Mouse (Mus musculus): Measurements from ENCODE around the gene Eps8. TPM values are rescaled to one million over a fixed set of nuclear protein-coding genes. Genes with fewer than 3 reads are reported as not detected.
A peak's percentile ranks its signal among the peaks of the same experiment; 100 is the strongest.

The Eps8 gene
- polyA plus RNA-seq, 1 experiment: 66.0 TPM

DNA sequence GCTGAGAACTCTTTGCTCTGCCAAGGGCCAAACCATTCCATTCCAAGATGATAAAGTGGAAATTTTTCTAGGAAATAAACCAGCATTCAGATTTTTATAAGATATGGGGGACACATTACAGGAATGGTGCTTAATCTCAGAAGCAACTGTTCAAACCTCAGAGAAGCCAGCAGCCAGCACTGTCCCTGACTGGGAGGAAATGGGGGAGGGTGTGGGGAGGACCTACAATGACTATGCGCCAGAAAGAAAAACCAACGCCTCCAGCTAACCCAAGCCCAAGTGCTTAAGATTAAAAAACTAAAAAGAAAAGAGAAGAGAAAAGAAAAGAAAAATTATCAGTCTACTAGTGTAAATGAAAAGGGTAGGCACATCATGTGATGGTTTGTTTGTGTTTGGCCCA lies 97.0 kb downstream of the Eps8 start:
- peaks cover 25% of the 10 kb centered on the region for H3K36me3 ChIP-seq (ENCODE audit: control insufficient read depth, insufficient read depth, low read length)
- H3K27me3 ChIP-seq (ENCODE audit: control insufficient read depth, insufficient read depth, low read length): no peaks in the 10 kb centered on the region
- TF ChIP-seq POLR2A (IDR thresholded peaks at IDR 0.05; ENCODE audit: low read depth, low read length) (no peak), CTCF (IDR thresholded peaks at IDR 0.05; ENCODE audit: extremely low read depth, insufficient read length, insufficient replicate concordance, low read depth, low read length) (no peak)
- H3K27ac ChIP-seq (ENCODE audit: insufficient read depth, low read depth, low read length): no peak overlapping the region
- peaks cover 32% of the 10 kb centered on the region for H3K4me1 ChIP-seq (ENCODE audit: control insufficient read depth, insufficient read depth, insufficient read length, low read length)
- H3K4me3 ChIP-seq (ENCODE audit: low read depth, low read length): no peak overlapping the region
- 53% methylated on average over 2 of the region's 2 CpGs for WGBS

DNA sequence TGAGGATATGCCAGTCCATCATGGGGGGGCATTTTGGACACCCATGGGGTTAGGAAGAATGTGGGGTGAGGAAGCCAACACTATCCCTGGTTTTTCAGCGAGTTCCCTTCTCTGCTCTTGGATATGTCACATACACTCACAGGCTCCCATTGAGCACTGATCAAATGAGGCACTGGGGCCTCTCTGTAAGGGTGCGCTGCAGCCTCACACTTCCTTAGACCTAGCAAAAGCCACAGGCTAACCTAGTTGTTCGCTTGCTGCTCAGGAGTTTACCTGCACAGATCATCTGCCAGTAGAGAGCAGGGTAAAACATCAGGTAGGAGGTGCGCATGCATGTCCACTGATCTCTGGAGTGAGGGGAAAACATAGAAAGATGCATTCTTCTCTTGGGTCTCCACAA lies 97.5 kb downstream of the Eps8 start:
- WGBS: 88% methylated on average over 4 of the region's 4 CpGs

DNA sequence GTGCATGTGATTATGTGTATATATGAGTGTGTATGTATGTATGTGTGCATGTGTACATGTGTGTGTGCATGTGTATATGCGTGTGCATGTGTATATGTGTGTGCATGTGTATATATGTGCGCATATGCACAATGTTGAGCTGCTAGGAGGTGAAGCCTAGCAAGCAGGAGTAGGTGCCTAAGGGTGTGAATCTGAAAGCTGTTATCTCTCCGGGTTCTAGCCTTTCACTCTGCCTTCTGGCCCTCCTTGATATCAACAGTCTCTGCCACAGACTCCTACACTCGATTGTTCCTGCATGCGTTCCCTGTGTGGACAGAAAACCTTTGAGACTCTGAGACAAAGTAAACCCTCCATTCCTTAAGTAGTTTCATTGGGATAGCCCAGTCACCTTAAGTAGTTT lies 98.0 kb downstream of the Eps8 start:
- WGBS: 87% methylated on average over 5 of the region's 5 CpGs
- Histone ChIP-seq H3K4me3 (ENCODE audit: low read depth, low read length) (no peak overlapping the region), H3K36me3 (ENCODE audit: control insufficient read depth, insufficient read depth, low read length) (peaks cover 19% of the 10 kb centered on the region), H3K27ac (ENCODE audit: insufficient read depth, low read depth, low read length) (no peak overlapping the region), H3K4me1 (ENCODE audit: control insufficient read depth, insufficient read depth, insufficient read length, low read length) (peaks cover 31% of the 10 kb centered on the region), H3K27me3 (ENCODE audit: control insufficient read depth, insufficient read depth, low read length) (no peaks in the 10 kb centered on the region)
- no peak for TF ChIP-seq POLR2A (IDR thresholded peaks at IDR 0.05; ENCODE audit: low read depth, low read length)
- TF ChIP-seq CTCF (IDR thresholded peaks at IDR 0.05; ENCODE audit: extremely low read depth, insufficient read length, insufficient replicate concordance, low read depth, low read length): no peak

More for the DNA sequence above, 97.5 kb downstream of the Eps8 start:
- H3K36me3 ChIP-seq (ENCODE audit: control insufficient read depth, insufficient read depth, low read length): peaks cover 24% of the 10 kb centered on the region
- no peaks in the 10 kb centered on the region for H3K27me3 ChIP-seq (ENCODE audit: control insufficient read depth, insufficient read depth, low read length)
- no peak overlapping the region for H3K4me3 ChIP-seq (ENCODE audit: low read depth, low read length)
- H3K4me1 ChIP-seq (ENCODE audit: control insufficient read depth, insufficient read depth, insufficient read length, low read length): peaks cover 33% of the 10 kb centered on the region
- H3K27ac ChIP-seq (ENCODE audit: insufficient read depth, low read depth, low read length): no peak overlapping the region
- no peak for TF ChIP-seq POLR2A (IDR thresholded peaks at IDR 0.05; ENCODE audit: low read depth, low read length)
- TF ChIP-seq CTCF (IDR thresholded peaks at IDR 0.05; ENCODE audit: extremely low read depth, insufficient read length, insufficient replicate concordance, low read depth, low read length): no peak

DNA sequence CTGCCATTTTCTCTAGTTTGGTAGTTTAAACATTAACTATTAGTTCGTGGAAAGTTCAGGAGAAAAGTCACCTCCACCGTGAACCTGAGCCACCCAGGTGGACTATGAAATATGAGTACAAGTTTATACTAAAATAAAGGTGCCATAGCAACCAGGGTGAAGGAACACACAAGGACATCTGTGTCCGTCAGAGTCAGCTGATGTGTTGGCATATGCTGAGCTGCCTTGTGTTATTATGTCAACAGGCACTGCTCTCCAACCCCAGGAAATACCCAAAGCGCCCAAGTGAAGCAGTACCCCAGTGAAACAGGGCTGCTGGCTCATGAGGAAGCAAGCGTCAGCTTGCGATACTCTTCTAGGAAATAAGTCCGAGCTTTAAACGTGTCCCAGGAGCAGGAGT lies 104.5 kb downstream of the Eps8 start:
- no peak overlapping the region for H3K4me3 ChIP-seq (ENCODE audit: low read depth, low read length)
- peak overlapping the region; percentile 88 for H3K27ac ChIP-seq (ENCODE audit: insufficient read depth, low read depth, low read length)

DNA sequence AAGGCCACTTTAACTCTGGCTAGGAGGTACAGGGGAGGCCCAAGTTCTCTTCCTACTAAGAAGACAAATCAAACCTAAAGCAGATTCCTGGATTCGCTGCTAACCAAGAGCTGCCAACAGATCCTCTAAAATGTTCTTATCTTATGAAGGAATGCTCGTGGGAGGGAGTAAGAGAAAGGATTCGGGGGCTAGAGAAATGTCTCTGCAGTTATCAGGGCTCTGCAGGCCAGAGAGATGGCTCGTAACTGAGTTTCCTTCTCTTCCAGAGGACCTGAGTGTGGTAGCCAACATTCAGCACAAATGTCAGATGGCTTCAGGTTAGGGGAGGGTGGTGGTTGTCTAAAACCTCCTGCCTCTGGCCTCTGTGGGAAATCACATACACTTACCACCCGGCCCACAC lies 106.1 kb downstream of the Eps8 start:
- H3K4me1 ChIP-seq (ENCODE audit: control insufficient read depth, insufficient read depth, insufficient read length, low read length): peaks cover 27% of the 10 kb centered on the region
- TF ChIP-seq CTCF (IDR thresholded peaks at IDR 0.05; ENCODE audit: extremely low read depth, insufficient read length, insufficient replicate concordance, low read depth, low read length): no peak
- H3K36me3 ChIP-seq (ENCODE audit: control insufficient read depth, insufficient read depth, low read length): 0 out of 2 replicates have a peak, but pooled peaks cover 6% of the 10 kb centered on the region
- no peaks in the 10 kb centered on the region for H3K27me3 ChIP-seq (ENCODE audit: control insufficient read depth, insufficient read depth, low read length)
- no peak overlapping the region for H3K27ac ChIP-seq (ENCODE audit: insufficient read depth, low read depth, low read length)
- no peak overlapping the region for H3K4me3 ChIP-seq (ENCODE audit: low read depth, low read length)
- WGBS: 78% methylated on average over 5 of the region's 5 CpGs

More for the DNA sequence above, 104.5 kb downstream of the Eps8 start:
- TF ChIP-seq CTCF (IDR thresholded peaks at IDR 0.05; ENCODE audit: extremely low read depth, insufficient read length, insufficient replicate concordance, low read depth, low read length): no peak
- no peak for TF ChIP-seq POLR2A (IDR thresholded peaks at IDR 0.05; ENCODE audit: low read depth, low read length)
- H3K27me3 ChIP-seq (ENCODE audit: control insufficient read depth, insufficient read depth, low read length): no peaks in the 10 kb centered on the region
- peaks cover 9% of the 10 kb centered on the region; the same call in 1 of the 2 replicates for H3K36me3 ChIP-seq (ENCODE audit: control insufficient read depth, insufficient read depth, low read length)
- peaks cover 25% of the 10 kb centered on the region for H3K4me1 ChIP-seq (ENCODE audit: control insufficient read depth, insufficient read depth, insufficient read length, low read length)
- WGBS: 20% methylated on average over 8 of the region's 8 CpGs

DNA sequence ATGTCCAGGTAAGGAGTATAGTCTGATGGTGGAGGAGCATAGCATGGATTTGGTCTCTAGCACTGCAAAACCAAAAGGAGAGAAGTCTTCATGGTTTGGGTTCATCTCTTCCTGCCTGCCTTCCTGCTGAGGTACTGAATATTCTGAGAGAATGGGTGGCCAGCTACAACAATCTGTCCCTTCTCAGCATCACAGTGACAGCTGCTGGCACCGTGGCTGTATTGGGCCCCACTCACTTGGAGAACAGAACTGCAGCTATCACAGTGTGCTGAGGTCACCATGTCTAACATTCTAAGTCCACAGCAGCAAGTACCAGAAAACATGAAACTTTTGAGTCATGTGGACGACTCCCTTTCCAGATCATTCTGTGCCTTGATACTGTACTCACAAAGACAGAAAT lies 107.1 kb downstream of the Eps8 start:
- no peak for TF ChIP-seq POLR2A (IDR thresholded peaks at IDR 0.05; ENCODE audit: low read depth, low read length)
- TF ChIP-seq CTCF (IDR thresholded peaks at IDR 0.05; ENCODE audit: extremely low read depth, insufficient read length, insufficient replicate concordance, low read depth, low read length): no peak
- H3K4me3 ChIP-seq (ENCODE audit: low read depth, low read length): no peak overlapping the region

DNA sequence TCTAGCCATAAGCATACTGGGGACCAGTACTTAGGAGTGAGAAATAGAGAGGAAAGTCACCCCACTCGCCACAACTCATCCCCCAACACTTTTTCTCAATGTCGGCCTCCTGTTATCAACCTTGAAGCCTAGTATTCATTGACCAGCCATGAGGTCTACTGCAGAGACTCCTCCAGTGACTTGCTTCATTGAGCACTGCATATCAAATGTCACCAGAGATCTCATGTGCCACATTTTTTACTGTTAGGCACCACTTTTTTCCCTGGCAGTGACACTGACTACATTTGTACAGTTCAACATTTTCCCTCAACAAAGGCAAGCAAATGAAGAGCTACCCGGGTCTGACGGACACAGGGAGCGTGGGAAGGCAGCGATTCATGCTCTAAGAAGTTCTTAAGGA lies 108.6 kb downstream of the Eps8 start:
- Histone ChIP-seq H3K4me3 (ENCODE audit: low read depth, low read length) (no peak overlapping the region), H3K4me1 (ENCODE audit: control insufficient read depth, insufficient read depth, insufficient read length, low read length) (peaks cover 38% of the 10 kb centered on the region), H3K36me3 (ENCODE audit: control insufficient read depth, insufficient read depth, low read length) (0 out of 2 replicates have a peak, but pooled peaks cover 2% of the 10 kb centered on the region), H3K27ac (ENCODE audit: insufficient read depth, low read depth, low read length) (no peak overlapping the region), H3K27me3 (ENCODE audit: control insufficient read depth, insufficient read depth, low read length) (no peaks in the 10 kb centered on the region)
- 99% methylated on average over 6 of the region's 6 CpGs for WGBS
- TF ChIP-seq POLR2A (IDR thresholded peaks at IDR 0.05; ENCODE audit: low read depth, low read length) (no peak), CTCF (IDR thresholded peaks at IDR 0.05; ENCODE audit: extremely low read depth, insufficient read length, insufficient replicate concordance, low read depth, low read length) (no peak)

More for the DNA sequence above, 107.1 kb downstream of the Eps8 start:
- peaks cover 31% of the 10 kb centered on the region for H3K4me1 ChIP-seq (ENCODE audit: control insufficient read depth, insufficient read depth, insufficient read length, low read length)
- 68% methylated on average over 2 of the region's 2 CpGs for WGBS
- no peaks in the 10 kb centered on the region for H3K27me3 ChIP-seq (ENCODE audit: control insufficient read depth, insufficient read depth, low read length)
- H3K36me3 ChIP-seq (ENCODE audit: control insufficient read depth, insufficient read depth, low read length): 0 out of 2 replicates have a peak, but pooled peaks cover 2% of the 10 kb centered on the region
- no peak overlapping the region for H3K27ac ChIP-seq (ENCODE audit: insufficient read depth, low read depth, low read length)
